Mouse (Mus musculus) lung, postnatal 14 days (tissue): ENCODE data around the gene Sptssb.

Source experiments
- DNase-seq: peaks from one replicate; pipeline ENCODE4 v3.0.0; 2021

Sptssb gene

GRCm38 (mm10) chr3:69824536-69824935 is 35.2 kb downstream of the Sptssb start:
- DNase-seq: no peak

DNA sequence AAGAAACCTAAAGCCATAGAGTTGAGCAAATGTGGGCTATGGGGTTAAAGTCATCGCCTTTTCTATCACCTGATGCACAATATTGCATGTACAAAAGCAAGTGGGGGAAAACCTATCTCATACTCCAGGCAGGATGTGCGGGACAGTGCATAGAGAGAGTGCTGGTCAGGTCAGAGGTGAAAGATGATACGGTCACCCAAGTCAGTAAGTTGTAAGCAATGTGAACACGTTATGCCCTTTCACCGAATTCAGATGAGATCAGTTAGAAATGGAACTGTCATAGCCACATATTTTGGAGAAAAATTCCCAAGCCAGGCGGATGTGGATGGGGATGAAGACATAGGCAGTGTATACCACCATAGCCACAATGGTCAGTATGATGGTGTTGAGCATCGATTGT is 39.1 kb downstream of the Sptssb start:
- DNase-seq: no peak

GRCm38 (mm10) chr3:69819851-69820200 is 39.9 kb downstream of the Sptssb start:
- no peak for DNase-seq

DNA sequence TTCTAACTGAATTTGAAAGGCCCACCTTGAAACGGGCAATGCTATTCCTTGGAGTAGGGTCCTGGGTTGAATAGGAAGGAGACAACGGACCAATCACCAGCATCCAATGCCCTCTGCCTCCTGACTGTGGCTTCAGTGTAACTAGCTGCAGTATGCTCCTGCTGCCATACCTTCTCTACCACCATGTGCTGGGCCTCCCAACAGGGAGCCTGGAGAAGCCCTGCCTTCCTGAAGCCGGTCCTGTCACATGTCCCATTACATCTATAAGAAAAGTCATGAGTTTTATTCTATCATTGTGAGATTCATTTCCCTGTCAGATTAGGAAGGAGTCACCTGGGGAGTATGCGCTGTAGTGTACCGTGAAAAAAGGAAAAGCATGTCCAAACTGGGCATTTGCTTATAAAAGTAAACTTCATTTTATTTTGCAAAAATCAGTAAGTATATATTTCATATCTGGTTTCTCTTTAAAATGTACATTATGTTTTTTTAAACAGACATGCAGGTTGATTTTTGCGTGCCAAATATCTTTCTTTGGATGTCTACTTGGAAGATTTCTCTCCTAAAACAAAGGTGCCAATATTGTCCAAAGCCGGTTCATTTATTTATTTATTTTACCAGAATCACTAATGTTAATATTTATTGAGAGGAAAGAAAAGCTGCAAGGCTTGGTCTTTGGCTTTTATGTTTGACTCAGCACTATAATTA is 40.4 kb downstream of the Sptssb start:
- DNase-seq: no peak

DNA sequence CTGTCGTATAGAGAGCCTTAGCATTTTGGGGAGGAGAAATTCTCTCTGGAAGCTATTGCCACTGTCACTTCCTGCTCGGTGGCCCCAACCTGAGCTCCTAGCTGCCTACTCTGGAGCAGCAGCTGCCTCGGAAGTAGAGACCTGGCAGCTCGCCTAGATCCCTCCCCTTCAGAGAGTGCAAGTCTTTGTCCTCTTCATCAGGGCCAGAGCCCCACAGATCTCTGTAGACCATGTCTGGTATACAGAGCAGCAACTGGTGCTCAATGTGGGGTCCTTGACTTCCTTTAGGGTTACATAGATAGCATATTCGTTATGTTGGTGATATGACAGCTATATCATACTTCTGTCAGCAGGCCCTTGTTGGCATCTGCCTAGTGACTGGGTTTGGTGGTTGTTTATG is 41.3 kb downstream of the Sptssb start:
- DNase-seq: no peak

DNA sequence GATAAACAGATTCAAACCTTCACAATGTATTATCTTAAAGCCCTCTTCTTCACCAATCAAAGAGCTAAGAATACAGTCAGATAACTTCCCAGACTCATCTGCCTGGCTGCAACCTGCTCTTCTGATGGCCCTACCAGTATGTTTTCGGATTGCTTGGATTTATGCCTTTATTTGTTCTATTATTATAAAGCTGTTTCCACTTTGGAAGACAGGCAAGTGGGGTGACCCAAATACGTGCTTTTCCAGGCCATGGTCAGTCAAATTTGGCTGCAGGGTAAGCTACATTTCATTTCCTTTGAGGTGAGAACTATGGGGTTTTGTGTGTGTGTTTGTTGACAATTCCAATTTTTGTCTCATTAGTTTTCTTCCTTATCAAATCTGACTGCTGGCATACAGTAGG is 43.2 kb downstream of the Sptssb start:
- no peak for DNase-seq

DNA sequence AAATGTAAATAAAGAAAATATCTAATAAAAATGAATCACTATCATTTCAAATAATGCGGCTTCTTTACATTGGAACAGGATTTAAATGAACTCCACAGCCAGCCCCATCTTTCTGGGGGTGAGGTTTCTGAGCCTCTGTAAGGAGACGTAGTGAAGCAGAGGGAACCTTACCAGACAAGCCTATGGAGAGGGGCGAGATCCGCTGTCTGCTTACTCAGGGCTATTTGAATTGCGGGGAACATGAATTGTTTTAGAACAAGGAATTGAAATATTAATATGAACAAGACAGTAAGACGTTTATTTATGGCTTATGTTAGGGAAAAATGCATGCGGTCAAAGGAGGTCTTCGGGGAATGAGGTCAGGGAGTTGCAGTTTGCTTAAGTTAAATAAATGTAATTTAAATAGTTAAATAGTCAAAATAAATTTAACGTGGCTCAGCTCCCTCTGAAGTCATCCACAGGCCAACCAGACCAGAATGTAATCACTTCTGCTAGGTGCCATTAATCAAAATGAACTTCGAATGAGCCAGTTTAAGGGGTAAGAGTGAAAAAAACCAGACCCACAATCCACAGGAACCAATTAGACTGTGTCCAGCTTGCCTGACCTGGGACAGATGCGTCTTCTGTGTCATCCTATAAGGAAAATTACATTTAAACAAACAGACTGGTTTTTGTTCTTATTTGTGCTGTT is 46.6 kb downstream of the Sptssb start:
- no peak for DNase-seq

GRCm38 (mm10) chr3:69812442-69812841 is 47.3 kb downstream of the Sptssb start:
- DNase-seq: no peak

GRCm38 (mm10) chr3:69808479-69808878 is 51.3 kb downstream of the Sptssb start:
- DNase-seq: peak; percentile 14

- no peak for DNase-seq
These were observed 56.6 kb downstream of the Sptssb start for GRCm38 (mm10) chr3:69803137-69803536.

GRCm38 (mm10) chr3:69800829-69801384 is 58.8 kb downstream of the Sptssb start:
- no peak for DNase-seq

DNA sequence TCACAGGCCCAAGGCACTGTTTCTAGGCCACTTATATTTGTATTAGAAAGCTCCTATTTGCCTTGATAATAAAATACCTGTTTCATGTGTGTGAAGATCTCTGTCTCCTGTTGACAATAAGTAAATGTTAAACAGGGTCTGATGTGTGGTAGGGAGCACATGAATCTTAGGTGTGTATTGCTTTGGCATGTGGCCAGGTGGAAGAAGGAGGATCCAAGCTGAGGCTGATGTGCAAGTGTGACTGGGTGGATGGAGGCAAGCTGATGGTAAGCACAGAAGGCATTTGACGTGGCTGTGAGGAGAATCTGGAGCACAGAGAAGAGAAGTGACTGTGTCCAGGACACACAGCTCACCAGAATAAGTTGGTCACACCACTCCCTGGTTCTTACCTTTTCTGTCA is 60.6 kb downstream of the Sptssb start:
- no peak for DNase-seq

DNA sequence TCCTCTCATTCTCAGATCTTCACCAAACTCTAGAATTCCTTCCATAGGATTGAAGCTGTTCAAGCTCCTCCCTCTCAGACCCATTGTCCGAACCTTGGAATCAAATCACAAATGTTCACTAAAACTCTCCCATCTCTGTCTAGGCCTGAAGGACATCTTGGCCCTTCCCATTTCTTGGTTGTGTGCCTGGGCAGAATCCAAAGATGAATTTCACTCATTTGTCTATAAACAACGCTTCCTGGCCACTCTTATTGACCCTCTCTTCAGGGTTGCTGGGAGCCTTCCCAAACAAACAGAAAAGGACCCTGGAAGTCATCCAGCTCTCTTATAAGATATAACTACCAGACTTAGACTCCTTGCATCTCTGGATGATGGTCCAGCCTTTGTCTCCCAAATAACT is 61.8 kb downstream of the Sptssb start:
- peak; percentile 7 for DNase-seq

DNA sequence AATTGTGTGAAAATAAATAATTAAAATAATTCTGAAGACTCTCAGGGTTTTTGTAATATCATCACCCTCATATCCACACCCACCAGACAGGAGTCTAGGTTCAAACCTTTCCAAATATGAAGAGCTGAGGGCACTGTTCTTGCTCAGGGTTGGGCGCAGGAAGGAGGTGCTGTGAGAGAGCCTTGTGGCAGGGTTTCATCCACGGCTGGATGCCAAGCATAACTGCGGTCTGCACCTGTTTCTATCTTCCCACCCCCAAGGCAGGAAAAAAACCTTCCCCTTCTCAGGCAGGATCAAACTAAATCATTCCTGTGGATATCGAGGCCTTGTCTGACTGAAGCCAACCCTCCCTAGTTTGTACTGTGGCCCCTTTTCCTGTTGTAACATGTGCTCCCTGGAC is 62.2 kb downstream of the Sptssb start:
- DNase-seq: no peak

GRCm38 (mm10) chr3:69792823-69793417 is 66.8 kb downstream of the Sptssb start:
- no peak for DNase-seq

- no peak for DNase-seq
These were observed 80.4 kb downstream of the Sptssb start for GRCm38 (mm10) chr3:69779246-69779796.

DNA sequence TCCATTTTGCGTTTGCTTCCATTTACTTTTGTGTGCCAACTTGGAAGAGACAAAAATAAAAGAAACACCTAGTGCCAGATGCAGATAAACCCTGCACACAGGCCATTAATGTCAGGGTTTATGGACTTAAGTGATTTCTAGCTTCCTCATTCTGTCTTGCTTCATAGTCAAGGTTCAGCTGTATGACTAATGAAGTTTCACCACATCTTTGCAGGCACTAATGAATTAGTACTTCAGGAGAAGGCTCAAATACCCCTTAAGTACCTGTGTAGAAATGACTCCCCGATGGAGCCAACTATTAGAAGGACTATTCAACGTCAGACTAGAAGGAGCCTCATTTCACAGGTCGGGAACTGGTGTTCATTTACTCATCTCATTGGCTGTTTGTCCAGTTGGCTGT is 86.4 kb downstream of the Sptssb start:
- DNase-seq: no peak
